Mouse (Mus musculus) kidney, postnatal 36 days (tissue): Measurements from ENCODE around the gene Rbp2.
A peak's percentile ranks its signal among the peaks of the same experiment; 100 is the strongest.

Experiments used
- DNase-seq, 2 experiments: peaks; one replicate each; pipeline ENCODE4 v3.0.0; 2021 to 2022; ENCODE audit warnings: mixed read lengths in 2 of 2

Gene Rbp2

GRCm38 (mm10) chr9:98485815-98486214 is at the start of gene Rbp2:
TSS of gene Rbp2 (plus strand) at chr9:98486115.
- DNase-seq = no peak

GRCm38 (mm10) chr9:98437819-98438218 is 48.1 kb upstream of the Rbp2 start:
- no peak for DNase-seq

- no peak for DNase-seq
These were observed 46.8 kb upstream of the Rbp2 start for GRCm38 (mm10) chr9:98439091-98439490.

- DNase-seq = peak; percentile 38 to 73
These were observed 43.3 kb upstream of the Rbp2 start for GRCm38 (mm10) chr9:98442638-98443037.

- no peak for DNase-seq
These were observed 40.4 kb upstream of the Rbp2 start for GRCm38 (mm10) chr9:98445359-98446149.

GRCm38 (mm10) chr9:98450976-98451375 is 34.9 kb upstream of the Rbp2 start:
- DNase-seq = no peak

GRCm38 (mm10) chr9:98466709-98467108 is 19.2 kb upstream of the Rbp2 start:
- DNase-seq = no peak

- no peak for DNase-seq
These were observed 5.7 kb upstream of the Rbp2 start for GRCm38 (mm10) chr9:98480172-98480749.

GRCm38 (mm10) chr9:98482256-98482655 is 3.7 kb upstream of the Rbp2 start:
- DNase-seq = no peak

- DNase-seq = no peak
These were observed 895 bp upstream of the Rbp2 start for GRCm38 (mm10) chr9:98485020-98485419.

- DNase-seq = peak; percentile 12 to 34
These were observed 1.4 kb downstream of the Rbp2 start for GRCm38 (mm10) chr9:98487273-98487672.

GRCm38 (mm10) chr9:98489532-98489931 is 3.6 kb downstream of the Rbp2 start:
- DNase-seq = no peak

- peak; percentile 18 to 43 for DNase-seq
These were observed 4.2 kb downstream of the Rbp2 start for GRCm38 (mm10) chr9:98490128-98490527.

- no peak for DNase-seq
These were observed 5.2 kb downstream of the Rbp2 start for GRCm38 (mm10) chr9:98491071-98491470.

- no peak for DNase-seq
These were observed 6.3 kb downstream of the Rbp2 start for GRCm38 (mm10) chr9:98492212-98492611.

GRCm38 (mm10) chr9:98492821-98493220 is 6.9 kb downstream of the Rbp2 start:
- DNase-seq = no peak

- peak; percentile 49 to 70 for DNase-seq
These were observed 11.2 kb downstream of the Rbp2 start for GRCm38 (mm10) chr9:98497157-98497556.

- DNase-seq = peak; percentile 50 to 60
These were observed 12.1 kb downstream of the Rbp2 start for GRCm38 (mm10) chr9:98497990-98498389.

GRCm38 (mm10) chr9:98498717-98499268 is 12.9 kb downstream of the Rbp2 start:
- no peak for DNase-seq

- no peak for DNase-seq
These were observed 13.7 kb downstream of the Rbp2 start for GRCm38 (mm10) chr9:98499601-98500000.

- DNase-seq = no peak
These were observed 21.6 kb downstream of the Rbp2 start for GRCm38 (mm10) chr9:98507480-98507879.

- DNase-seq = no peak
These were observed 24.6 kb downstream of the Rbp2 start for GRCm38 (mm10) chr9:98510363-98511055.

GRCm38 (mm10) chr9:98523872-98524271 is 38.0 kb downstream of the Rbp2 start:
- DNase-seq = no peak
